ENCODE assay signal across 8 mouse cellular contexts in genomic region chr1:177258343-177259037, GRCm38 (mm10). TPM values are rescaled to one million over a fixed set of nuclear protein-coding genes. Genes with fewer than 3 reads are reported as not detected.
DNase-seq lines count a peak whose midpoint lies in the region; ATAC-seq and TF ChIP-seq lines count a peak whose summit lies in the region.

No protein-coding gene starts in this region.

- H3K27ac ChIP-seq in forebrain, embryonic 10.5 days, result peak overlapping the region; percentile 100
- H3K27ac ChIP-seq in heart, embryonic 15.5 days, result peak overlapping the region; percentile 93
- H3K27ac ChIP-seq in liver, embryonic 14.5 days, result peak overlapping the region; percentile 38; the same call in 1 of the 2 replicates
- H3K27ac ChIP-seq in neural tube, embryonic 12.5 days, result peak overlapping the region; percentile 100
- H3K27ac ChIP-seq in stomach, postnatal 0 days (replicated peaks), result peak overlapping the region; percentile 91

- H3K4me3 ChIP-seq in forebrain, embryonic 10.5 days, result peak overlapping the region; percentile 99
- H3K4me3 ChIP-seq in heart, embryonic 15.5 days, result peak overlapping the region; percentile 93
- H3K4me3 ChIP-seq in liver, embryonic 14.5 days (ENCODE audit: insufficient read depth in 1 of 2, low read depth in 2 of 2, low read length in 2 of 2), result peak overlapping the region; percentile 56 to 85
- peak overlapping the region; percentile 83 for H3K4me3 ChIP-seq in neural tube, embryonic 12.5 days
- peak overlapping the region; percentile 89 for H3K4me3 ChIP-seq in stomach, postnatal 0 days (ENCODE audit: low read depth, low read length)

- peak; percentile 65 to 73 for DNase-seq in CD8-positive naive resting alpha-beta T cell, adult 2 months (ENCODE audit: low read depth in 2 of 2, low spot score in 2 of 2)
- peak; percentile 43 for DNase-seq in c-Kit-negative CD71-positive TER-119-positive erythroid progenitor cells, embryonic 14.5 days (ENCODE audit: low read depth, low spot score)
- peak; percentile 87 for DNase-seq in forebrain, embryonic 10.5 days (ENCODE audit: extremely low spot score, low spot score)
- DNase-seq in kidney, postnatal 25 days, result peak; percentile 80 to 88
- DNase-seq in liver, embryonic 14.5 days (ENCODE audit: low read depth in 3 of 3, low spot score in 3 of 3), result peak; percentile 50 to 53 (median 53)
- peak; percentile 82 for DNase-seq in stomach, postnatal 0 days (ENCODE audit: low spot score)

- no peak for TF ChIP-seq EP300 in liver, embryonic 14.5 days (IDR thresholded peaks at IDR 0.05; ENCODE audit: low read depth)
- no peak for TF ChIP-seq EP300 in stomach, postnatal 0 days (optimal IDR thresholded peaks at IDR 0.05)

- H3K4me1 ChIP-seq in forebrain, embryonic 10.5 days, result peaks cover 34% of the 10 kb centered on the region
- H3K4me1 ChIP-seq in heart, embryonic 15.5 days (replicated peaks), result peaks cover 8% of the 10 kb centered on the region
- H3K4me1 ChIP-seq in liver, embryonic 14.5 days (replicated peaks; ENCODE audit: control insufficient read depth in 2 of 2, insufficient read depth in 2 of 2, low read length in 1 of 2), result peaks cover 0 to 4% of the 10 kb centered on the region in 2 experiments; a peak in 3 of 4 replicates
- H3K4me1 ChIP-seq in neural tube, embryonic 12.5 days, result peaks cover 11% of the 10 kb centered on the region; the same call in 1 of the 2 replicates
- H3K4me1 ChIP-seq in stomach, postnatal 0 days (replicated peaks; ENCODE audit: control insufficient read depth, insufficient read depth), result no peaks in the 10 kb centered on the region

- WGBS in forebrain, embryonic 10.5 days, result under 1% methylated on average over 52 of the region's 86 CpGs
- under 1% methylated on average over 65 of the region's 86 CpGs for WGBS in heart, embryonic 15.5 days
- under 1% methylated on average over 58 of the region's 86 CpGs for WGBS in liver, embryonic 14.5 days (ENCODE audit: insufficient replicate concordance)
- under 1% methylated on average over 56 of the region's 86 CpGs for WGBS in neural tube, embryonic 12.5 days
- 0% methylated on average over 37 of the region's 86 CpGs for WGBS in stomach, postnatal 0 days

- ATAC-seq in heart, embryonic 15.5 days (replicated peaks; ENCODE audit: insufficient number of reproducible peaks, insufficient read depth, low FRiP score, low read depth), result peak; percentile 87
- ATAC-seq in liver, embryonic 14.5 days (ENCODE audit: insufficient read depth), result peak; percentile 87
- peak; percentile 88 for ATAC-seq in neural tube, embryonic 12.5 days (ENCODE audit: low FRiP score, low read depth)
- ATAC-seq in stomach, postnatal 0 days (ENCODE audit: low FRiP score, low TSS enrichment), result peak; percentile 92

- TF ChIP-seq CTCF in liver, embryonic 14.5 days (IDR thresholded peaks at IDR 0.05; ENCODE audit: low read depth), result no peak
- no peak for TF ChIP-seq CTCF in stomach, postnatal 0 days (IDR thresholded peaks at IDR 0.05; ENCODE audit: low read depth)

- peak overlapping the region; percentile 94 for H3K4me2 ChIP-seq in heart, embryonic 15.5 days
- peak overlapping the region; percentile 99 for H3K4me2 ChIP-seq in liver, embryonic 14.5 days (ENCODE audit: low read depth)
- peak overlapping the region; percentile 93 for H3K4me2 ChIP-seq in neural tube, embryonic 12.5 days (replicated peaks)
- H3K4me2 ChIP-seq in stomach, postnatal 0 days (replicated peaks; ENCODE audit: low read depth), result peak overlapping the region; percentile 94

- no peaks in the 10 kb centered on the region for H3K9me3 ChIP-seq in forebrain, embryonic 10.5 days
- H3K9me3 ChIP-seq in heart, embryonic 15.5 days (replicated peaks), result no peaks in the 10 kb centered on the region
- H3K9me3 ChIP-seq in liver, embryonic 14.5 days (ENCODE audit: control insufficient read depth, low read length), result no peaks in the 10 kb centered on the region
- H3K9me3 ChIP-seq in neural tube, embryonic 12.5 days, result no peaks in the 10 kb centered on the region
- no peaks in the 10 kb centered on the region for H3K9me3 ChIP-seq in stomach, postnatal 0 days (ENCODE audit: control insufficient read depth, low read length)

- H3K27me3 ChIP-seq in forebrain, embryonic 10.5 days (ENCODE audit: poor library complexity, severe bottlenecking), result peaks cover 13% of the 10 kb centered on the region
- no peaks in the 10 kb centered on the region for H3K27me3 ChIP-seq in heart, embryonic 15.5 days
- peaks cover 10% of the 10 kb centered on the region for H3K27me3 ChIP-seq in liver, embryonic 14.5 days (ENCODE audit: control insufficient read depth, insufficient read depth, low read length)
- no peaks in the 10 kb centered on the region for H3K27me3 ChIP-seq in neural tube, embryonic 12.5 days (replicated peaks)
- H3K27me3 ChIP-seq in stomach, postnatal 0 days (ENCODE audit: control insufficient read depth, insufficient read depth, low read length), result no peaks in the 10 kb centered on the region

- H3K36me3 ChIP-seq in forebrain, embryonic 10.5 days (replicated peaks), result no peaks in the 10 kb centered on the region
- no peaks in the 10 kb centered on the region for H3K36me3 ChIP-seq in heart, embryonic 15.5 days
- H3K36me3 ChIP-seq in liver, embryonic 14.5 days (replicated peaks; ENCODE audit: control insufficient read depth, insufficient read depth, low read depth), result no peaks in the 10 kb centered on the region
- no peaks in the 10 kb centered on the region for H3K36me3 ChIP-seq in neural tube, embryonic 12.5 days
- no peaks in the 10 kb centered on the region for H3K36me3 ChIP-seq in stomach, postnatal 0 days (ENCODE audit: control insufficient read depth, insufficient read depth, low read length)

- peak overlapping the region; percentile 83 for H3K9ac ChIP-seq in heart, embryonic 15.5 days
- peak overlapping the region; percentile 65 for H3K9ac ChIP-seq in liver, embryonic 14.5 days (replicated peaks)
- peak overlapping the region; percentile 97 for H3K9ac ChIP-seq in neural tube, embryonic 12.5 days
- H3K9ac ChIP-seq in stomach, postnatal 0 days (ENCODE audit: low read length), result peak overlapping the region; percentile 79

RNA-seq across cellular contexts. Expression of gene Akt3, which starts 0.5 kb away (rescaled TPM):
- 11.4 TPM in 2 replicates for polyA plus RNA-seq in forebrain, embryonic 10.5 days (2016; fragmentation: Nextera tagmentation; extraction: Ambion mirVana)
- 3.5 and 4.2 TPM in 2 replicates for polyA plus RNA-seq in heart, embryonic 15.5 days (2015; fragmentation: Nextera tagmentation; extraction: Ambion mirVana)
- 0.88 and 1.1 TPM in 2 replicates for polyA plus RNA-seq in liver, embryonic 14.5 days (2012; rRNA removed)
- 0.49 and 0.56 TPM in 2 replicates for polyA plus RNA-seq in liver, embryonic 14.5 days (2014; fragmentation: Nextera tagmentation; extraction: Ambion mirVana)
- 23.7 and 24.2 TPM in 2 replicates for polyA plus RNA-seq in neural tube, embryonic 12.5 days (2016; fragmentation: Nextera tagmentation; extraction: Ambion mirVana)
- polyA plus RNA-seq in stomach, postnatal 0 days (2015; fragmentation: Nextera tagmentation; extraction: Ambion mirVana), result 1.9 and 2.1 TPM in 2 replicates

Comparison
In these comparisons a context has a peak if more than half of its experiments do, and no peak if none do; other contexts are left out.
1. Peak in every context shown above with its lines: DNase-seq, ATAC-seq, H3K4me3 ChIP-seq and H3K27ac ChIP-seq.
2. H3K27ac ChIP-seq: peak in every context shown above with its lines; median percentile 100 in forebrain, embryonic 10.5 days; 100 in neural tube, embryonic 12.5 days; 93 in heart, embryonic 15.5 days; 91 in stomach, postnatal 0 days; 38 in liver, embryonic 14.5 days.